Mouse (Mus musculus): ENCODE results near the gene Cdc42ep4.

Cdc42ep4 gene

GRCm38 (mm10) chr11:113683957-113684706 lies 67.5 kb downstream of the Cdc42ep4 start, which contains the start of the genes Fam104a and D11Wsu47e:
Gene Fam104a, minus strand, starts transcription at chr11:113684155.
Gene D11Wsu47e, plus strand, starts transcription at chr11:113684412.
- peak; percentile 96 for DNase-seq (ENCODE audit: low read depth)

- no peak for DNase-seq (ENCODE audit: low read depth)
Measured at GRCm38 (mm10) chr11:113683627-113683956, 68.1 kb downstream of the Cdc42ep4 start.

GRCm38 (mm10) chr11:113682897-113683626 lies 68.6 kb downstream of the Cdc42ep4 start:
- peak; percentile 81 for DNase-seq (ENCODE audit: low read depth)

GRCm38 (mm10) chr11:113681979-113682378 lies 69.7 kb downstream of the Cdc42ep4 start:
- peak; percentile 35 for DNase-seq (ENCODE audit: low read depth)

- DNase-seq (ENCODE audit: low read depth) = peak; percentile 84
Measured at GRCm38 (mm10) chr11:113680954-113681353, 70.7 kb downstream of the Cdc42ep4 start.

GRCm38 (mm10) chr11:113678373-113678772 lies 73.3 kb downstream of the Cdc42ep4 start:
- DNase-seq (ENCODE audit: low read depth) = peak; percentile 32

GRCm38 (mm10) chr11:113677378-113677777 lies 74.3 kb downstream of the Cdc42ep4 start:
- no peak for DNase-seq (ENCODE audit: low read depth)

All from 416B (cell line).